Mouse (Mus musculus) kidney, adult 8-10 months (tissue): Measurements from ENCODE around the gene Pgls.

Experiments used
- DNase-seq, 2 experiments: peaks; one replicate each; pipeline ENCODE4 v3.0.0; 2022

Pgls gene

GRCm38 (mm10) chr8:71591471-71592373, at the start of gene Pgls:
Gene Pgls (plus strand): TSS chr8:71592176.
- DNase-seq, result peak; percentile 94 to 95

- peak; percentile 98 to 99 for DNase-seq
These were observed 49.2 kb upstream of the Pgls start, which contains the start of gene Mvb12a for GRCm38 (mm10) chr8:71542632-71543343. Gene Mvb12a (plus strand): TSS chr8:71542922.

GRCm38 (mm10) chr8:71543755-71544154, 48.2 kb upstream of the Pgls start:
- no peak for DNase-seq

GRCm38 (mm10) chr8:71545053-71545452, 46.9 kb upstream of the Pgls start:
- no peak for DNase-seq

GRCm38 (mm10) chr8:71547590-71547989, 44.4 kb upstream of the Pgls start:
- no peak for DNase-seq

- no peak for DNase-seq
These were observed 41.2 kb upstream of the Pgls start for GRCm38 (mm10) chr8:71550754-71551153.

GRCm38 (mm10) chr8:71552770-71553169, 39.2 kb upstream of the Pgls start:
- no peak for DNase-seq

GRCm38 (mm10) chr8:71554001-71554400, 38.0 kb upstream of the Pgls start:
- no peak for DNase-seq

GRCm38 (mm10) chr8:71554644-71555043, 37.3 kb upstream of the Pgls start:
- no peak for DNase-seq

- DNase-seq, result no peak
These were observed 33.7 kb upstream of the Pgls start, which contains the start of gene Tmem221 for GRCm38 (mm10) chr8:71558071-71558957. Gene Tmem221 (minus strand): TSS chr8:71558871.

- DNase-seq, result peak; percentile 86 to 87
These were observed 32.9 kb upstream of the Pgls start for GRCm38 (mm10) chr8:71558958-71559690.

GRCm38 (mm10) chr8:71560071-71560470, 31.9 kb upstream of the Pgls start:
- DNase-seq, result no peak

- DNase-seq, result no peak
These were observed 31.2 kb upstream of the Pgls start for GRCm38 (mm10) chr8:71560765-71561164.

- peak in 1 of 2 experiments; percentile 73 for DNase-seq
These were observed 30.6 kb upstream of the Pgls start for GRCm38 (mm10) chr8:71561401-71561800.

GRCm38 (mm10) chr8:71562751-71563150, 29.2 kb upstream of the Pgls start:
- peak; percentile 69 to 82 for DNase-seq

GRCm38 (mm10) chr8:71563992-71564391, 28.0 kb upstream of the Pgls start:
- DNase-seq, result no peak

GRCm38 (mm10) chr8:71566501-71566900, 25.5 kb upstream of the Pgls start, which contains the start of gene Nxnl1:
Gene Nxnl1 (minus strand): TSS chr8:71566601.
- no peak for DNase-seq

- no peak for DNase-seq
These were observed 24.4 kb upstream of the Pgls start for GRCm38 (mm10) chr8:71567587-71567986.

GRCm38 (mm10) chr8:71568387-71568937, 23.5 kb upstream of the Pgls start, which contains the start of gene Slc27a1:
Gene Slc27a1 (plus strand): TSS chr8:71568882.
- peak; percentile 87 to 92 for DNase-seq

- DNase-seq, result peak in 1 of 2 experiments; percentile 39
These were observed 23.0 kb upstream of the Pgls start for GRCm38 (mm10) chr8:71568941-71569340.
